In the genomic region with DNA sequence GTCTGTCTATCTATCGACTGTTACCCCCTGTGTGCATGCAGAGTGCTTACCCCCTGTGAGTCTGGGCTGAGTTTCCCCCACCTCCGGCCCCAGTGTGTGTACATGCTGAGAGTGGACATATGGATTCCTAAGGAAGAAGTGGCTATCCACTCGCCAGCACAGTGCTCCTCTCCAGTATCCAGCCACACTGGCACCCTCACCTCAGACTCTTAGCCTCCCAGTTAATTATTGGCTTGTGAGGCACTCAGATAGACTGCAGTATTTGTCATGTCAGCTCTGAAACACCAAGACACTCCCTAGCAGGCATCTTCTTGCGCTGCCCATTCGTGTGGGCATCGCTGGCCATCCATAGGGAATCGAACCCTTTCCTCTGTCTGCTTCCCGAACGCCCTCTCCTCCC, we compare ENCODE assay signal across 23 mouse cellular contexts.
DNase-seq lines count a peak whose midpoint lies in the region; ATAC-seq and TF ChIP-seq lines count a peak whose summit lies in the region.
"Had no signal": no experiment of that assay in that cellular context is flagged by ENCODE, and none has a peak within 500 bp of the region (broad histone marks: within the 10 kb centered on the region; RNA-seq: fewer than 3 reads in every experiment).

No protein-coding gene starts in this region.

- H3K4me1 ChIP-seq in heart, embryonic 10.5 days: no peaks in the 10 kb centered on the region; the same call in 1 of the 2 replicates
- peaks cover 19% of the 10 kb centered on the region for H3K4me1 ChIP-seq in kidney, embryonic 15.5 days
- no peaks in the 10 kb centered on the region for H3K4me1 ChIP-seq in kidney, postnatal 0 days (replicated peaks; ENCODE audit: insufficient read depth, low read length)
- H3K4me1 ChIP-seq: forebrain, embryonic 12.5 days had no signal

- peaks cover 81% of the 10 kb centered on the region for H3K27me3 ChIP-seq in heart, embryonic 10.5 days (ENCODE audit: insufficient read depth, poor library complexity, severe bottlenecking)
- H3K27me3 ChIP-seq in kidney, embryonic 15.5 days: peaks cover 14% of the 10 kb centered on the region
- H3K27me3 ChIP-seq in kidney, postnatal 0 days (ENCODE audit: insufficient read depth, low read length): no peaks in the 10 kb centered on the region
- H3K27me3 ChIP-seq: embryonic facial prominence, embryonic 12.5 days; embryonic facial prominence, embryonic 15.5 days had no signal

- H3K27ac ChIP-seq in heart, embryonic 10.5 days: no peak overlapping the region
- no peak overlapping the region for H3K27ac ChIP-seq in kidney, embryonic 15.5 days
- H3K27ac ChIP-seq in kidney, postnatal 0 days: no peak overlapping the region
- H3K27ac ChIP-seq: embryonic facial prominence, embryonic 12.5 days; embryonic facial prominence, embryonic 15.5 days; forebrain, embryonic 12.5 days had no signal

- H3K36me3 ChIP-seq in heart, embryonic 10.5 days: no peaks in the 10 kb centered on the region
- no peaks in the 10 kb centered on the region for H3K36me3 ChIP-seq in kidney, embryonic 15.5 days
- no peaks in the 10 kb centered on the region for H3K36me3 ChIP-seq in kidney, postnatal 0 days (ENCODE audit: insufficient read depth, low read length)
- H3K36me3 ChIP-seq: embryonic facial prominence, embryonic 12.5 days; embryonic facial prominence, embryonic 15.5 days; forebrain, embryonic 10.5 days; forebrain, embryonic 12.5 days had no signal

- H3K9me3 ChIP-seq in heart, embryonic 10.5 days: no peaks in the 10 kb centered on the region
- H3K9me3 ChIP-seq in kidney, embryonic 15.5 days (replicated peaks): no peaks in the 10 kb centered on the region
- no peaks in the 10 kb centered on the region for H3K9me3 ChIP-seq in kidney, postnatal 0 days (replicated peaks; ENCODE audit: low read length)
- H3K9me3 ChIP-seq: embryonic facial prominence, embryonic 12.5 days; embryonic facial prominence, embryonic 15.5 days; forebrain, embryonic 10.5 days; forebrain, embryonic 12.5 days had no signal

- TF ChIP-seq CTCF in kidney, postnatal 0 days (IDR thresholded peaks at IDR 0.05; ENCODE audit: low read depth): no peak

- peak; percentile 83 for DNase-seq in heart, adult 11 months
- DNase-seq in heart, embryonic 10.5 days (ENCODE audit: low spot score): no peak
- DNase-seq in kidney, postnatal 25 days: no peak
- no peak for DNase-seq in kidney, postnatal 0 days (ENCODE audit: low spot score)
- no peak for DNase-seq in kidney, postnatal 36 days
- DNase-seq: adrenal gland, adult 2 months; adrenal gland, postnatal 10 days; adrenal gland, postnatal 25 days; cerebellum, adult 11 months; cerebellum, adult 18-20 months; cerebellum, adult 8-10 months; cerebellum, adult 9-11 months; cerebellum, postnatal 14 days; cerebellum, postnatal 36 days; embryo, embryonic 11 days had no signal

- no peak overlapping the region for H3K4me2 ChIP-seq in kidney, embryonic 15.5 days
- H3K4me2 ChIP-seq in kidney, postnatal 0 days (ENCODE audit: low read length): no peak overlapping the region
- H3K4me2 ChIP-seq: embryonic facial prominence, embryonic 12.5 days; embryonic facial prominence, embryonic 15.5 days; forebrain, embryonic 12.5 days had no signal

- H3K4me3 ChIP-seq in heart, embryonic 10.5 days: no peak overlapping the region
- H3K4me3 ChIP-seq in kidney, embryonic 15.5 days (replicated peaks): no peak overlapping the region
- no peak overlapping the region for H3K4me3 ChIP-seq in kidney, postnatal 0 days (replicated peaks; ENCODE audit: low read depth, low read length)
- H3K4me3 ChIP-seq: embryonic facial prominence, embryonic 12.5 days; embryonic facial prominence, embryonic 15.5 days; erythroblast, embryonic 14.5 days; forebrain, embryonic 10.5 days; forebrain, embryonic 12.5 days had no signal

- ATAC-seq in kidney, embryonic 15.5 days (replicated peaks; ENCODE audit: low FRiP score): 0 out of 2 replicates have a peak, but pooled peaks have one; percentile 58
- ATAC-seq in kidney, postnatal 0 days (replicated peaks; ENCODE audit: low FRiP score, low read depth): 0 out of 2 replicates have a peak, but pooled peaks have one; percentile 25
- ATAC-seq: forebrain, embryonic 14.5 days; forebrain, embryonic 16.5 days had no signal

- WGBS in heart, embryonic 10.5 days: 87% methylated on average over 9 of the region's 9 CpGs
- WGBS in kidney, embryonic 15.5 days: 82% methylated on average over 9 of the region's 9 CpGs
- 81% methylated on average over 9 of the region's 9 CpGs for whole genome bisulfite sequencing in kidney, postnatal 0 days

- H3K9ac ChIP-seq in kidney, embryonic 15.5 days: no peak overlapping the region
- no peak overlapping the region for H3K9ac ChIP-seq in kidney, postnatal 0 days (ENCODE audit: low read depth, low read length)
- H3K9ac ChIP-seq: embryonic facial prominence, embryonic 15.5 days; forebrain, embryonic 12.5 days had no signal
